Mouse (Mus musculus): ENCODE measurements around the gene Mastl. TPM values are rescaled to one million over a fixed set of nuclear protein-coding genes. Genes with fewer than 3 reads are reported as not detected.
A peak's percentile ranks its signal among the peaks of the same experiment; 100 is the strongest.

Mastl gene
- polyA plus RNA-seq (2015; fragmentation: Nextera tagmentation; extraction: Ambion mirVana) = 2.5 TPM in 2 replicates

GRCm38 (mm10) chr2:23155777-23156607 is at the start of gene Mastl, which contains the start of gene Yme1l1:
Gene Mastl, minus strand, starts transcription at chr2:23156024.
Gene Yme1l1, plus strand, starts transcription at chr2:23156369.
- H3K36me3 ChIP-seq = no peaks in the 10 kb centered on the region
- peaks cover 32% of the 10 kb centered on the region for H3K4me1 ChIP-seq (replicated peaks)
- peak; percentile 98 for ATAC-seq (ENCODE audit: low FRiP score, low read depth)
- peak within 1 kb of the TSS; percentile 98 for H3K27ac ChIP-seq (replicated peaks)
- under 1% methylated on average over 61 of the region's 61 CpGs for WGBS
- H3K9me3 ChIP-seq = no peaks in the 10 kb centered on the region
- H3K4me2 ChIP-seq = peak within 1 kb of the TSS; percentile 86
- peak within 1 kb of the TSS; percentile 79 for H3K4me3 ChIP-seq
- H3K27me3 ChIP-seq = no peaks in the 10 kb centered on the region
- peak within 1 kb of the TSS; percentile 75 for H3K9ac ChIP-seq

GRCm38 (mm10) chr2:23202900-23203670 is 47.3 kb upstream of the Mastl start:
- Histone ChIP-seq H3K4me1 (replicated peaks) (no peaks in the 10 kb centered on the region), H3K27ac (replicated peaks) (no peak overlapping the region), H3K4me2 (no peak overlapping the region), H3K4me3 (no peak overlapping the region), H3K36me3 (peaks cover 27% of the 10 kb centered on the region), H3K27me3 (no peaks in the 10 kb centered on the region), H3K9ac (no peak overlapping the region), H3K9me3 (no peaks in the 10 kb centered on the region)
- 66% methylated on average over 15 of the region's 15 CpGs for WGBS
- ATAC-seq (ENCODE audit: low FRiP score, low read depth) = peak; percentile 51; the same call in 1 of the 2 replicates

- no peaks in the 10 kb centered on the region for H3K4me1 ChIP-seq (replicated peaks)
- 87% methylated on average over 1 of the region's 1 CpGs for WGBS
- no peak overlapping the region for H3K27ac ChIP-seq (replicated peaks)
- no peaks in the 10 kb centered on the region for H3K27me3 ChIP-seq
- no peak overlapping the region for H3K4me2 ChIP-seq
- H3K9me3 ChIP-seq = no peaks in the 10 kb centered on the region
- H3K36me3 ChIP-seq = peaks cover 34% of the 10 kb centered on the region
- H3K9ac ChIP-seq = no peak overlapping the region
- no peak for ATAC-seq (ENCODE audit: low FRiP score, low read depth)
- H3K4me3 ChIP-seq = no peak overlapping the region
Measured at GRCm38 (mm10) chr2:23201034-23201433, 45.2 kb upstream of the Mastl start.

- no peak overlapping the region for H3K9ac ChIP-seq
- ATAC-seq (ENCODE audit: low FRiP score, low read depth) = no peak
- no peaks in the 10 kb centered on the region for H3K27me3 ChIP-seq
- WGBS = 87% methylated on average over 1 of the region's 1 CpGs
- H3K36me3 ChIP-seq = peaks cover 56% of the 10 kb centered on the region
- H3K9me3 ChIP-seq = no peaks in the 10 kb centered on the region
- no peak overlapping the region for H3K4me2 ChIP-seq
- H3K4me1 ChIP-seq (replicated peaks) = no peaks in the 10 kb centered on the region
- H3K4me3 ChIP-seq = no peak overlapping the region
- no peak overlapping the region for H3K27ac ChIP-seq (replicated peaks)
Measured at GRCm38 (mm10) chr2:23194366-23194765, 38.5 kb upstream of the Mastl start.

GRCm38 (mm10) chr2:23172305-23172704 is 16.5 kb upstream of the Mastl start:
- H3K9me3 ChIP-seq = no peaks in the 10 kb centered on the region
- no peak overlapping the region for H3K27ac ChIP-seq (replicated peaks)
- H3K36me3 ChIP-seq = peaks cover 71% of the 10 kb centered on the region
- H3K9ac ChIP-seq = no peak overlapping the region
- no peak for ATAC-seq (ENCODE audit: low FRiP score, low read depth)
- WGBS = 90% methylated on average over 3 of the region's 3 CpGs
- no peaks in the 10 kb centered on the region for H3K27me3 ChIP-seq
- no peak overlapping the region for H3K4me3 ChIP-seq
- no peak overlapping the region for H3K4me2 ChIP-seq
- no peaks in the 10 kb centered on the region for H3K4me1 ChIP-seq (replicated peaks)

- ATAC-seq (ENCODE audit: low FRiP score, low read depth) = peak; percentile 35
- H3K4me2 ChIP-seq = peak overlapping the region; percentile 86
- no peaks in the 10 kb centered on the region for H3K27me3 ChIP-seq
- no peaks in the 10 kb centered on the region for H3K9me3 ChIP-seq
- H3K9ac ChIP-seq = peak overlapping the region; percentile 75
- WGBS = under 1% methylated on average over 17 of the region's 17 CpGs
- H3K27ac ChIP-seq (replicated peaks) = peak overlapping the region; percentile 98
- H3K4me3 ChIP-seq = peak overlapping the region; percentile 79
- peaks cover 32% of the 10 kb centered on the region for H3K4me1 ChIP-seq (replicated peaks)
- no peaks in the 10 kb centered on the region for H3K36me3 ChIP-seq
Measured at GRCm38 (mm10) chr2:23156608-23157081, 821 bp upstream of the Mastl start.

- H3K36me3 ChIP-seq = no peaks in the 10 kb centered on the region
- peaks cover 32% of the 10 kb centered on the region for H3K4me1 ChIP-seq (replicated peaks)
- H3K27me3 ChIP-seq = no peaks in the 10 kb centered on the region
- no peak; the same call in 1 of the 2 replicates for ATAC-seq (ENCODE audit: low FRiP score, low read depth)
- WGBS = 7% methylated on average over 5 of the region's 5 CpGs
- peak overlapping the region; percentile 98; the same call in 1 of the 2 replicates for H3K27ac ChIP-seq (replicated peaks)
- H3K9ac ChIP-seq = peak overlapping the region; percentile 65
- peak overlapping the region; percentile 79 for H3K4me3 ChIP-seq
- no peaks in the 10 kb centered on the region for H3K9me3 ChIP-seq
- H3K4me2 ChIP-seq = peak overlapping the region; percentile 86
Measured at GRCm38 (mm10) chr2:23155199-23155621, 614 bp downstream of the Mastl start.

- ATAC-seq (ENCODE audit: low FRiP score, low read depth) = no peak
- Histone ChIP-seq H3K9me3 (no peaks in the 10 kb centered on the region), H3K36me3 (peaks cover 6% of the 10 kb centered on the region; the same call in 1 of the 2 replicates), H3K4me3 (no peak overlapping the region), H3K4me2 (no peak overlapping the region), H3K27me3 (no peaks in the 10 kb centered on the region), H3K4me1 (replicated peaks) (no peaks in the 10 kb centered on the region), H3K9ac (no peak overlapping the region), H3K27ac (replicated peaks) (no peak overlapping the region)
Measured at GRCm38 (mm10) chr2:23119573-23119972, 36.3 kb downstream of the Mastl start.

GRCm38 (mm10) chr2:23102266-23102665 is 53.6 kb downstream of the Mastl start:
- H3K4me1 ChIP-seq (replicated peaks) = no peaks in the 10 kb centered on the region

GRCm38 (mm10) chr2:23097028-23097427 is 58.8 kb downstream of the Mastl start:
- H3K27me3 ChIP-seq = no peaks in the 10 kb centered on the region
- no peaks in the 10 kb centered on the region for H3K4me1 ChIP-seq (replicated peaks)
- no peak overlapping the region for H3K9ac ChIP-seq
- no peak overlapping the region for H3K27ac ChIP-seq (replicated peaks)
- H3K36me3 ChIP-seq = peaks cover 46% of the 10 kb centered on the region
- ATAC-seq (ENCODE audit: low FRiP score, low read depth) = no peak
- no peak overlapping the region for H3K4me2 ChIP-seq
- H3K4me3 ChIP-seq = no peak overlapping the region
- H3K9me3 ChIP-seq = no peaks in the 10 kb centered on the region

More at GRCm38 (mm10) chr2:23102266-23102665, 53.6 kb downstream of the Mastl start:
- no peak overlapping the region for H3K4me2 ChIP-seq
- no peak overlapping the region for H3K27ac ChIP-seq (replicated peaks)
- H3K9ac ChIP-seq = no peak overlapping the region
- ATAC-seq (ENCODE audit: low FRiP score, low read depth) = no peak
- H3K4me3 ChIP-seq = no peak overlapping the region
- H3K9me3 ChIP-seq = no peaks in the 10 kb centered on the region
- H3K36me3 ChIP-seq = peaks cover 16% of the 10 kb centered on the region
- no peaks in the 10 kb centered on the region for H3K27me3 ChIP-seq

- no peak for ATAC-seq (ENCODE audit: low FRiP score, low read depth)
- WGBS = 55% methylated on average over 5 of the region's 5 CpGs
- H3K9ac ChIP-seq = no peak overlapping the region
- H3K36me3 ChIP-seq = peaks cover 77% of the 10 kb centered on the region
- no peak overlapping the region for H3K4me3 ChIP-seq
- H3K4me1 ChIP-seq (replicated peaks) = no peaks in the 10 kb centered on the region
- no peak overlapping the region for H3K4me2 ChIP-seq
- H3K27ac ChIP-seq (replicated peaks) = no peak overlapping the region
- no peaks in the 10 kb centered on the region for H3K27me3 ChIP-seq
- no peaks in the 10 kb centered on the region for H3K9me3 ChIP-seq
Measured at GRCm38 (mm10) chr2:23092216-23092615, 63.6 kb downstream of the Mastl start.

- Histone ChIP-seq H3K4me2 (no peak overlapping the region), H3K36me3 (peaks cover 68% of the 10 kb centered on the region), H3K27me3 (no peaks in the 10 kb centered on the region), H3K4me3 (no peak overlapping the region), H3K4me1 (replicated peaks) (no peaks in the 10 kb centered on the region), H3K9ac (no peak overlapping the region), H3K9me3 (no peaks in the 10 kb centered on the region), H3K27ac (replicated peaks) (no peak overlapping the region)
- 97% methylated on average over 8 of the region's 8 CpGs for WGBS
- ATAC-seq (ENCODE audit: low FRiP score, low read depth) = no peak
Measured at GRCm38 (mm10) chr2:23084540-23084939, 71.3 kb downstream of the Mastl start.
